Mouse (Mus musculus): ENCODE data around the gene Sec13. TPM values are rescaled to one million over a fixed set of nuclear protein-coding genes. Genes with fewer than 3 reads are reported as not detected.

Sec13 gene
- total and polyA plus RNA-seq, 3 experiments = 83.0 to 127 (median 106) TPM

Small RNAs within 50 kb of the gene (microRNA-seq; reads per million reads assigned to microRNA genes)
- 0.41 to 0.66 reads per million in 2 experiments for gene Mir7042

Other genes starting within 250 kb of the Sec13 start
- gene Prrt3, start 238.8 kb downstream of the Sec13 start, total RNA-seq (2021) = under 1 TPM; 0.09 to 0.21 TPM
- gene Prrt3, start 238.8 kb downstream of the Sec13 start, polyA plus RNA-seq (2012; rRNA removed) = 0.32 and 0.33 TPM in 2 replicates
- 100 to 1,000 TPM in 1 of 2 experiments, 10 to 100 TPM in 1; 99.9 to 116 TPM for gene Emc3, start 209.1 kb downstream of the Sec13 start, total RNA-seq (2021)
- 44.9 and 53.6 TPM in 2 replicates for gene Emc3, start 209.1 kb downstream of the Sec13 start, polyA plus RNA-seq (2012; rRNA removed)
- gene Fancd2, start 209.1 kb downstream of the Sec13 start, total RNA-seq (2021) = under 1 TPM; 0.41 to 0.72 TPM
- 0.17 and 1.2 TPM in 2 replicates for gene Fancd2, start 209.1 kb downstream of the Sec13 start, polyA plus RNA-seq (2012; rRNA removed)
- gene Fancd2os, start 140.0 kb downstream of the Sec13 start, total RNA-seq (2021) = under 1 TPM in 1 of 2 experiments, not detected in 1; 0.21 TPM
- gene Fancd2os, start 140.0 kb downstream of the Sec13 start, polyA plus RNA-seq (2012; rRNA removed) = 0.15 TPM in 1 of 2 replicates, not detected in the other
- 100 to 1,000 TPM; 181 to 201 TPM for gene Brk1, start 136.0 kb downstream of the Sec13 start, total RNA-seq (2021)
- 113 and 167 TPM in 2 replicates for gene Brk1, start 136.0 kb downstream of the Sec13 start, polyA plus RNA-seq (2012; rRNA removed)
- 10 to 100 TPM; 22.5 to 26.3 TPM for gene Vhl, start 116.8 kb downstream of the Sec13 start, total RNA-seq (2021)
- 16.8 and 21.4 TPM in 2 replicates for gene Vhl, start 116.8 kb downstream of the Sec13 start, polyA plus RNA-seq (2012; rRNA removed)
- 10 to 100 TPM; 22.4 to 23.6 TPM for gene Irak2, start 102.3 kb downstream of the Sec13 start, total RNA-seq (2021)
- gene Irak2, start 102.3 kb downstream of the Sec13 start, polyA plus RNA-seq (2012; rRNA removed) = 17.4 and 20.0 TPM in 2 replicates
- gene Tatdn2, start 43.7 kb downstream of the Sec13 start, total RNA-seq (2021) = 10 to 100 TPM; 44.7 to 56.3 TPM
- 16.3 and 19.0 TPM in 2 replicates for gene Tatdn2, start 43.7 kb downstream of the Sec13 start, polyA plus RNA-seq (2012; rRNA removed)
- not detected for gene Ghrl, start 20.9 kb downstream of the Sec13 start, total RNA-seq (2021)
- 0.35 TPM in 1 of 2 replicates, not detected in the other for gene Ghrl, start 20.9 kb downstream of the Sec13 start, polyA plus RNA-seq (2012; rRNA removed)

Data from adrenal gland, adult 2 months (tissue).